27 mouse cellular contexts compared by ENCODE assay signal in genomic region chr4:136025350-136025749, GRCm38 (mm10).
"Had no signal": no experiment of that assay in that cellular context is flagged by ENCODE, and none has a peak within 500 bp of the region (broad histone marks: within the 10 kb centered on the region; RNA-seq: fewer than 3 reads in every experiment).

No protein-coding gene starts in this region.

- H3K4me2 ChIP-seq: heart, embryonic 12.5 days; hindbrain, embryonic 12.5 days; hindbrain, embryonic 14.5 days; intestine, embryonic 15.5 days; limb, embryonic 13.5 days; limb, embryonic 15.5 days; liver, embryonic 11.5 days had no signal

- H3K27me3 ChIP-seq: heart, embryonic 12.5 days; hindbrain, embryonic 12.5 days; intestine, embryonic 15.5 days; limb, embryonic 13.5 days; limb, embryonic 15.5 days had no signal

- ATAC-seq: hindbrain, embryonic 16.5 days; inflammation-experienced regulatory T-cells, adult 6 months; intestine, embryonic 15.5 days; intestine, postnatal 0 days had no signal

- H3K27ac ChIP-seq: gastrocnemius, adult 2 months; heart, embryonic 10.5 days; hindbrain, embryonic 10.5 days; hindbrain, embryonic 12.5 days; hindbrain, embryonic 14.5 days; intestine, embryonic 15.5 days; layer of hippocampus, adult 2 months; limb, embryonic 13.5 days; limb, embryonic 15.5 days had no signal

- DNase-seq: gastrocnemius, adult 2 months; gastrocnemius, postnatal 10 days; gastrocnemius, postnatal 25 days; heart, adult 18-20 months; heart, postnatal 10 days; heart, postnatal 4 days; kidney, adult 18-20 months; kidney, adult 8-10 months; kidney, postnatal 10 days; kidney, postnatal 25 days; kidney, postnatal 4 days; layer of hippocampus, adult 9-11 months; layer of hippocampus, postnatal 36 days; left cerebral cortex, postnatal 4 days had no signal

- H3K9me3 ChIP-seq: heart, embryonic 10.5 days; heart, embryonic 12.5 days; hindbrain, embryonic 10.5 days; hindbrain, embryonic 12.5 days; intestine, embryonic 15.5 days; limb, embryonic 13.5 days; limb, embryonic 15.5 days had no signal

- H3K4me1 ChIP-seq: intestine, embryonic 15.5 days had no signal

- H3K36me3 ChIP-seq: heart, embryonic 10.5 days; heart, embryonic 12.5 days; hindbrain, embryonic 12.5 days; intestine, embryonic 15.5 days; limb, embryonic 13.5 days; limb, embryonic 15.5 days had no signal

- H3K9ac ChIP-seq: heart, embryonic 12.5 days; hindbrain, embryonic 12.5 days; hindbrain, embryonic 14.5 days; intestine, embryonic 15.5 days; limb, embryonic 13.5 days; limb, embryonic 15.5 days had no signal

- H3K4me3 ChIP-seq: gastrocnemius, adult 2 months; heart, embryonic 10.5 days; heart, embryonic 12.5 days; hindbrain, embryonic 10.5 days; hindbrain, embryonic 12.5 days; intestine, embryonic 15.5 days; layer of hippocampus, adult 2 months; limb, embryonic 13.5 days; limb, embryonic 15.5 days had no signal
